Mouse (Mus musculus): Measurements from ENCODE around the gene Neurl3. TPM values are rescaled to one million over a fixed set of nuclear protein-coding genes. Genes with fewer than 3 reads are reported as not detected.

Gene Neurl3
- polyA plus RNA-seq, 2 experiments: 1.9 to 2.6 TPM

DNA sequence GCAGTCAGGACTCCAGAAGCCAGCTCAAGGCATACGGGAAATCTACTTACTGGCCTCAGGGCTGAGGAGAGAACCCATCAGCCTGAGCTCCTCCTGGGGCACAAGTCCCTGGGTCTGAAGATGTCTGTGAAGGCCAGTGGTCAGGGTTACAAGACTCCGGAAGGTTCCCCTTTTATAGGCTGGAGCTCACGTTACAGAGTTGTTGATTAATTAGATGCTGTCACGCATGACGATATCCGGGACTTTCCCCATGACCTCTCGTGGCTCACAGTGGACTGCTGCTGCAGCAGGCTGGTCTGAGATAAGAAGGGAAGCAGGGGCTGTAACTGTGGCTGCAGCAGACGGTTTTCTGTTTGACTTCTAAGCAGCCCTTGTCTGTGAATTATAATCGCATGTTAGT, 1.2 kb downstream of the Neurl3 start:
- peak overlapping the region; percentile 17 to 20; a peak in 3 of 4 replicates for H3K4me3 ChIP-seq (ENCODE audit: insufficient read depth in 1 of 2, low read depth in 2 of 2, low read length in 2 of 2)
- H3K36me3 ChIP-seq (replicated peaks; ENCODE audit: control insufficient read depth, insufficient read depth, low read depth): no peaks in the 10 kb centered on the region
- H3K9ac ChIP-seq (replicated peaks): no peak overlapping the region
- 2% methylated on average over 9 of the region's 9 CpGs for WGBS (ENCODE audit: insufficient replicate concordance)
- H3K27ac ChIP-seq: no peak overlapping the region
- DNase-seq (ENCODE audit: low read depth in 3 of 3, low spot score in 3 of 3) (peak; percentile 42 to 62 (median 43)), ATAC-seq (ENCODE audit: insufficient read depth) (peak; percentile 50)
- peak overlapping the region; percentile 47 for H3K4me2 ChIP-seq (ENCODE audit: low read depth)
- TF ChIP-seq EP300 (IDR thresholded peaks at IDR 0.05; ENCODE audit: low read depth): no peak
- no peak for TF ChIP-seq CTCF (IDR thresholded peaks at IDR 0.05; ENCODE audit: low read depth)
- peaks cover 4 to 39% of the 10 kb centered on the region in 2 experiments; a peak in 2 of 4 replicates for H3K4me1 ChIP-seq (replicated peaks; ENCODE audit: control insufficient read depth in 2 of 2, insufficient read depth in 2 of 2, low read length in 1 of 2)
- no peaks in the 10 kb centered on the region for H3K9me3 ChIP-seq (ENCODE audit: control insufficient read depth, low read length)
- H3K27me3 ChIP-seq (ENCODE audit: control insufficient read depth, insufficient read depth, low read length): no peaks in the 10 kb centered on the region

DNA sequence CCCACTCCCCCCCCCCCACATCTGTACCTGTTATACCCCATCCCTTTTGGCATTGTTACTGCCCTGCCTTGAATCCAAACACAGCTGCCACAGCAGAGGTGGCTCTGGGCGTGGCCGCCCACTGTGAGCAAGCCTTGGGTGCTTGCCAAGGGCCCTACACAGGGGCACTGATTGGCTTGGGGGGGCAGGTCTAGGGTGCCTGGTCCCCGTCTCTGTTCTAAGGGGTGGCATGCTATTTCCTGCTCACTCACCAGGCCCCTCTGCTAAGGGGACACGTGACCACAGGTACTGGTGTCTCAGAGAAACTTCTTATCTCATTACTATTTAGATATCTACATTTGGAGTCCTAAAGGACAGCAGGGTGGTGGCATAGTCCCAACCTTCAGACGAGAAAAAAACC, 1.9 kb downstream of the Neurl3 start:
- H3K4me1 ChIP-seq (replicated peaks; ENCODE audit: control insufficient read depth in 2 of 2, insufficient read depth in 2 of 2, low read length in 1 of 2): peaks cover 4 to 39% of the 10 kb centered on the region in 2 experiments; a peak in 2 of 4 replicates

DNA sequence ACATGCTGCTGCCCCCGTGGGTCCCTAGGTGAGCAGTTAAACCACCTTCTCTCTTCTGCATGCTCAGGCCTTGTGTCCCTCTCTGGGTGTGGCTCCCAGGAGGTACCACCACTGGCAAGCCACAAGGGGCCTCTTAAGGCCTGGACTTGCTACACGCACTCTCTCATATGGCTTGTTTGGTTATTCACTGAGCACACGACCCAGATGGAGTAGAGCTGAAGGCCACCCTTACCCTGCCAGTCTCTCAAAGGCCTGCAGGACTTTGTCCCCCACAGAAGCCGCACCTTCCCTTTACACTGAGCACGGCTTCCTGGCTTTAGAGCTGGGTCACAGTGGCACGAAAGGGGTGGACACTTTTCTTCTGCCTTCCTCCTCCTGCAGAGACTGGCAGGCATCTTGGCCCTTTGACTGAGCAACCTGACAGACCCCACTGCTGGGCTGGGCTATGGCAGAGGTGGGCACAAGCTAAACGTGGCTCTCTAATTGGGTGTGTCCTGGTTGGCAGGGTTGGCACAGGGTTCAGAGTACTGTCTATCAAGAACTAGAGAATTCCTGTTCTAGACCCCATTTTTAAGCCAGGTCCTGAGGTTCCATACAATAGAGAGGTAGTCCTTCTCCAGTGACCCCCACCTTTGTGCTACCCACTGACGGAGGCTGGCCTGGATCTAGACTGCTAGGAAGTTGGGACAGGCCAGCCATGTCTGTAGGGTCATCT, 2.8 kb downstream of the Neurl3 start:
- WGBS (ENCODE audit: insufficient replicate concordance): 28% methylated on average over 8 of the region's 8 CpGs
- no peak overlapping the region for H3K4me2 ChIP-seq (ENCODE audit: low read depth)
- no peak overlapping the region for H3K9ac ChIP-seq (replicated peaks)
- H3K4me1 ChIP-seq (replicated peaks; ENCODE audit: control insufficient read depth in 2 of 2, insufficient read depth in 2 of 2, low read length in 1 of 2): peaks cover 4 to 39% of the 10 kb centered on the region in 2 experiments; a peak in 2 of 4 replicates
- no peak overlapping the region for H3K4me3 ChIP-seq (ENCODE audit: insufficient read depth in 1 of 2, low read depth in 2 of 2, low read length in 2 of 2)
- H3K9me3 ChIP-seq (ENCODE audit: control insufficient read depth, low read length): no peaks in the 10 kb centered on the region
- no peaks in the 10 kb centered on the region for H3K36me3 ChIP-seq (replicated peaks; ENCODE audit: control insufficient read depth, insufficient read depth, low read depth)
- H3K27ac ChIP-seq: no peak overlapping the region
- DNase-seq (ENCODE audit: low read depth in 3 of 3, low spot score in 3 of 3) (no peak), ATAC-seq (ENCODE audit: insufficient read depth) (no peak)
- TF ChIP-seq CTCF (IDR thresholded peaks at IDR 0.05; ENCODE audit: low read depth) (no peak), EP300 (IDR thresholded peaks at IDR 0.05; ENCODE audit: low read depth) (no peak)
- H3K27me3 ChIP-seq (ENCODE audit: control insufficient read depth, insufficient read depth, low read length): no peaks in the 10 kb centered on the region

More for the DNA sequence above, 1.9 kb downstream of the Neurl3 start:
- ATAC-seq (ENCODE audit: insufficient read depth): no peak
- no peaks in the 10 kb centered on the region for H3K27me3 ChIP-seq (ENCODE audit: control insufficient read depth, insufficient read depth, low read length)
- TF ChIP-seq EP300 (IDR thresholded peaks at IDR 0.05; ENCODE audit: low read depth) (no peak), CTCF (IDR thresholded peaks at IDR 0.05; ENCODE audit: low read depth) (no peak)
- H3K9ac ChIP-seq (replicated peaks): no peak overlapping the region
- DNase-seq (ENCODE audit: low read depth in 3 of 3, low spot score in 3 of 3): no peak
- no peak overlapping the region for H3K27ac ChIP-seq
- H3K4me3 ChIP-seq (ENCODE audit: insufficient read depth in 1 of 2, low read depth in 2 of 2, low read length in 2 of 2): no peak overlapping the region; a peak in 1 of 4 replicates
- peak overlapping the region; percentile 47 for H3K4me2 ChIP-seq (ENCODE audit: low read depth)
- H3K36me3 ChIP-seq (replicated peaks; ENCODE audit: control insufficient read depth, insufficient read depth, low read depth): no peaks in the 10 kb centered on the region
- WGBS (ENCODE audit: insufficient replicate concordance): 11% methylated on average over 5 of the region's 5 CpGs
- no peaks in the 10 kb centered on the region for H3K9me3 ChIP-seq (ENCODE audit: control insufficient read depth, low read length)

DNA sequence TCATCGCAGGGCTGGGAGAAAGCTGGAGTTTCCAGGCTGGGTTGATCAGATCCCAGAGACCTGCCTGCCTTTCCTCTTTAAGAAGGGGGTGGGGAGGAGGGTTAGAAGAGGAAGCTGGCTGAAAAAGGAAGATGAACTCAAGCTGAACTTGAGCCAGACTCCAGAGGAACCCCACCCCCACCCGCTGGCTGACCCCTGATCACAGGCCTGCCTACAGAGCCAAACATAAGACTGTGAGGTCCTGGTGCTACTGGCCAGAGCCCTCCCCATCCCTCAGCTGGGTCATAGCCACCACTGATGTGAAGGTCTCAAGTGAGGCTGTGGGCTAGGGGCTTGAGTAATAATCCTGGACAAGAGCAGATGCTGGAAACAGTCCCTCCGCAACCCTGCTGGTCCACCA, 3.8 kb downstream of the Neurl3 start:
- Histone ChIP-seq H3K27ac (no peak overlapping the region), H3K4me2 (ENCODE audit: low read depth) (no peak overlapping the region), H3K9me3 (ENCODE audit: control insufficient read depth, low read length) (no peaks in the 10 kb centered on the region), H3K9ac (replicated peaks) (no peak overlapping the region), H3K36me3 (replicated peaks; ENCODE audit: control insufficient read depth, insufficient read depth, low read depth) (no peaks in the 10 kb centered on the region), H3K27me3 (ENCODE audit: control insufficient read depth, insufficient read depth, low read length) (no peaks in the 10 kb centered on the region), H3K4me1 (replicated peaks; ENCODE audit: control insufficient read depth in 2 of 2, insufficient read depth in 2 of 2, low read length in 1 of 2) (peaks cover 4 to 32% of the 10 kb centered on the region in 2 experiments; a peak in 2 of 4 replicates), H3K4me3 (ENCODE audit: insufficient read depth in 1 of 2, low read depth in 2 of 2, low read length in 2 of 2) (no peak overlapping the region)
- TF ChIP-seq EP300 (IDR thresholded peaks at IDR 0.05; ENCODE audit: low read depth): no peak
- TF ChIP-seq CTCF (IDR thresholded peaks at IDR 0.05; ENCODE audit: low read depth): no peak
- no peak for ATAC-seq (ENCODE audit: insufficient read depth)
- 29% methylated on average over 3 of the region's 3 CpGs for WGBS (ENCODE audit: insufficient replicate concordance)
- no peak for DNase-seq (ENCODE audit: low read depth in 3 of 3, low spot score in 3 of 3)

DNA sequence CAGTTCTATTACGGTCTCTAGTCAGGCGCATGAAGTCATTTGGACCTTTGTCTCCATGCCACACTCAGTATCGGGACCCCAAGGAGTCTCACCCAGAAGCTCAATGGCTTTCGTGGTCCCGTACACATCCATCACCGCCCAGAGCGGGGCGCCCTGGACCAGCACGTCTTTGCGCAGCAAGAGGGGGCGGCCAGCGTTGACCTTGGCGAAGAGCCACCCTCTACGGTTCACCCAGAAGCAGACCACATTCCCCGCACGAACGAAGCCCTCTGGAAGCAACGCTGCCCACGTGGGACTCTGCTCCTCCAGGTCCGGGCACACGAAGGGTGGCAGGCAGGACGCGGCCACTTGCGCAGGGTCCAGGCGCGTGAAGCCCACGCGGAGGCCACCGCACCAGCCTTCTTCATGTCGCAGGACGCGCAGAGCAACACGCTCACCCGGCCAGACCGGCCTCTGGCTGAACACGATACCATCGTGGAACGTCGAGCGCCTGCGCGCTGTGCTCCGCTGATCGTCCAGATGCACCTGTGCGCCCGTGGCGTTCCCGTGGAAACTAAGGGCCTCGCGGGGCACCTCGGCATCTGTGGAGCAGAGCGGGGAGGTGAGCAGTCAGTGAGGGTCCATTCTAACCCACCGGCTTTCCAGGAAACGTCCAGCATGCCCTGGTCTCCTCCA, 5.2 kb downstream of the Neurl3 start:
- H3K9ac ChIP-seq (replicated peaks): no peak overlapping the region
- no peaks in the 10 kb centered on the region for H3K9me3 ChIP-seq (ENCODE audit: control insufficient read depth, low read length)
- no peak overlapping the region for H3K4me2 ChIP-seq (ENCODE audit: low read depth)
- H3K4me1 ChIP-seq (replicated peaks; ENCODE audit: control insufficient read depth in 2 of 2, insufficient read depth in 2 of 2, low read length in 1 of 2): peaks cover 4 to 32% of the 10 kb centered on the region in 2 experiments; a peak in 2 of 4 replicates
- H3K27me3 ChIP-seq (ENCODE audit: control insufficient read depth, insufficient read depth, low read length): no peaks in the 10 kb centered on the region
- H3K36me3 ChIP-seq (replicated peaks; ENCODE audit: control insufficient read depth, insufficient read depth, low read depth): no peaks in the 10 kb centered on the region
- DNase-seq (ENCODE audit: low read depth in 3 of 3, low spot score in 3 of 3) (no peak), ATAC-seq (ENCODE audit: insufficient read depth) (no peak)
- TF ChIP-seq CTCF (IDR thresholded peaks at IDR 0.05; ENCODE audit: low read depth): no peak
- TF ChIP-seq EP300 (IDR thresholded peaks at IDR 0.05; ENCODE audit: low read depth): no peak
- no peak overlapping the region for H3K4me3 ChIP-seq (ENCODE audit: insufficient read depth in 1 of 2, low read depth in 2 of 2, low read length in 2 of 2)
- 75% methylated on average over 54 of the region's 54 CpGs for WGBS (ENCODE audit: insufficient replicate concordance)
- H3K27ac ChIP-seq: no peak overlapping the region

All from liver, embryonic 14.5 days (tissue).